Mouse (Mus musculus) bone marrow macrophage, adult 2 months (primary cell): ENCODE measurements around the gene Ybx2. TPM values are rescaled to one million over a fixed set of nuclear protein-coding genes. Genes with fewer than 3 reads are reported as not detected.
A peak's percentile ranks its signal among the peaks of the same experiment; 100 is the strongest.
"Not testable (repeated sequence)": the region's sequence is repeated elsewhere in the genome, so short reads cannot be mapped to it uniquely, and the experiment has no call there.

Source experiments
- H3K27ac ChIP-seq: 2 replicates; pipeline ENCODE4 v1.5.1; 2012; ENCODE audit warnings: low read depth, low read length; ENCODE audit not compliant: insufficient read depth
- H3K4me1 ChIP-seq: 2 replicates; pipeline ENCODE4 v1.6.1; 2012; ENCODE audit warnings: low read length; ENCODE audit not compliant: control insufficient read depth, insufficient read depth
- H3K4me3 ChIP-seq: 2 replicates; pipeline ENCODE4 v1.5.1; 2012; ENCODE audit warnings: mild to moderate bottlenecking, low read length, moderate library complexity; ENCODE audit not compliant: insufficient read depth
- CTCF ChIP-seq: IDR thresholded peaks from 2 replicates; pipeline ENCODE4 v1.5.1; 2012; ENCODE audit warnings: low read depth, mild to moderate bottlenecking, low read length, moderate library complexity
- POLR2A ChIP-seq: IDR thresholded peaks from 2 replicates; pipeline ENCODE4 v1.6.1; 2012; ENCODE audit warnings: mild to moderate bottlenecking, low read depth, low read length, borderline replicate concordance
- polyA plus RNA-seq: library from polyadenylated mRNA; stranded (reverse); fragments of >200 nt; gene quantifications from 2 replicates; pipeline ENCODE4 v1.2.4, GENCODE M21; 2012; ENCODE audit not compliant: missing spikeins, insufficient read depth, insufficient read length

Gene Ybx2
- polyA plus RNA-seq, 1 experiment: not detected

- H3K4me1 ChIP-seq: peaks cover 25% of the 10 kb centered on the region
- peak within 1 kb of the TSS; percentile 94 for H3K27ac ChIP-seq
- no peak for TF ChIP-seq POLR2A
- H3K4me3 ChIP-seq: peak within 1 kb of the TSS; percentile 96
Observed at GRCm38 (mm10) chr11:69921114-69922011, 14.2 kb upstream of the Ybx2 start, which contains the start of gene Eif5a. Gene Eif5a (minus strand): TSS chr11:69921958.

GRCm38 (mm10) chr11:69922012-69922756 is 13.4 kb upstream of the Ybx2 start:
- H3K27ac ChIP-seq: peak overlapping the region; percentile 94
- H3K4me3 ChIP-seq: peak overlapping the region; percentile 81
- no peak for TF ChIP-seq POLR2A
- TF ChIP-seq CTCF: no peak
- peaks cover 25% of the 10 kb centered on the region for H3K4me1 ChIP-seq

DNA sequence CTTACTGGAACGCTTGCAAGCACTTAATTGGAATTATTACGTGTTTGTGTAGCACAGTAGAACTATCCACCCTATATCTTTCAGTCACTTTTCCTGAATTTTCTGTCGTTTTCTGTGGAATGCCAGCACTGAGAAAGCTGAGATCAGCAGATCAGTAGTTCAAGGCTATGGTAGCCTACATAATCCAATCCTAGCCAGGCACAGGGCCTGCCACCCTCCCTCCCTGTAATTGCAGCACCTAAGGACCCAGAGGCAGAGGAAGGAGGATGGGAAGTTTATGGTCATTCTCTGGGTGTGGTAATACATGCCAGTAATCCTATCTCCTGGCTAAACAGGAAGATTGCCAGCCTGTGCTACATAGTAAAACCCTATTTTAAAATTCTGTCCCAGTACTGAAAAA is 12.8 kb upstream of the Ybx2 start:
- TF ChIP-seq POLR2A (no peak), CTCF (no peak)
- Histone ChIP-seq H3K4me3 (no peak overlapping the region), H3K27ac (peak overlapping the region; percentile 94), H3K4me1 (peaks cover 20% of the 10 kb centered on the region)

GRCm38 (mm10) chr11:69927501-69927900 is 8.1 kb upstream of the Ybx2 start:
- TF ChIP-seq POLR2A (no peak), CTCF (no peak)
- no peak overlapping the region for H3K27ac ChIP-seq
- H3K4me3 ChIP-seq: no peak overlapping the region
- peaks cover 21% of the 10 kb centered on the region for H3K4me1 ChIP-seq

GRCm38 (mm10) chr11:69929712-69930111 is 5.9 kb upstream of the Ybx2 start:
- H3K4me3 ChIP-seq: no peak overlapping the region
- no peak for TF ChIP-seq POLR2A
- TF ChIP-seq CTCF: no peak
- H3K4me1 ChIP-seq: peaks cover 12% of the 10 kb centered on the region
- H3K27ac ChIP-seq: no peak overlapping the region

GRCm38 (mm10) chr11:69930176-69930575 is 5.4 kb upstream of the Ybx2 start:
- H3K4me1 ChIP-seq: peaks cover 12% of the 10 kb centered on the region
- H3K4me3 ChIP-seq, H3K27ac ChIP-seq: not testable (repeated sequence)

- no peak overlapping the region for H3K4me3 ChIP-seq
- peak overlapping the region; percentile 53 for H3K27ac ChIP-seq
- TF ChIP-seq CTCF (no peak), POLR2A (no peak)
Observed at GRCm38 (mm10) chr11:69930967-69931537, 4.5 kb upstream of the Ybx2 start.

GRCm38 (mm10) chr11:69931769-69932168 is 3.8 kb upstream of the Ybx2 start:
- TF ChIP-seq POLR2A (no peak), CTCF (no peak)
- Histone ChIP-seq H3K27ac (0 out of 2 replicates have a peak overlapping the region, but pooled peaks have one; percentile 27), H3K4me3 (no peak overlapping the region), H3K4me1 (peaks cover 12% of the 10 kb centered on the region)

More at GRCm38 (mm10) chr11:69930967-69931537, 4.5 kb upstream of the Ybx2 start:
- peaks cover 12% of the 10 kb centered on the region for H3K4me1 ChIP-seq

DNA sequence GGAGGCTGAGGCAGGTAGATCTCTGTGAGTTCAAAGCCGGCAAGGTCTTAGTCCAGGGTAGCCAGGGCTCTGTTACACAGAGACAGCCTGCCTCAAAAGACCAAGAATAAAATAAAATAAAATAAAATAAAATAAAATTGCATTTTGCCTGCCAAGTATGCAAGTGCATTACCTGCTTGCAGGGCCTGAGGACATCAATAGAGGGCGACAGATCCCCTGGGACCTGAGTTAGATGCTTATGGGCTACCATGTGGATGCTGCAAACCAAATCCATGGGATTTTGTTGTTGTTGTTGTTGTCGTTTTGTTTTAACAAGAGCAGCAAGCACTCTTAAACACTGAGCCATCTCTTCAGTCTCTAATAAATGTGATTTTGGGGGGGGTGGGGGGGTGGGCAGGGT is 3.3 kb upstream of the Ybx2 start:
- no peak for TF ChIP-seq POLR2A
- no peak for TF ChIP-seq CTCF
- H3K4me3 ChIP-seq: no peak overlapping the region
- no peak overlapping the region for H3K27ac ChIP-seq
- H3K4me1 ChIP-seq: peaks cover 12% of the 10 kb centered on the region
